Mouse (Mus musculus) heart, embryonic 11.5 days (tissue): ENCODE measurements around the gene Ahcy. TPM values are rescaled to one million over a fixed set of nuclear protein-coding genes. Genes with fewer than 3 reads are reported as not detected.

Source experiments
- ATAC-seq: fragments of 200-750 bp; cut with Nextera tagmentation; replicated peaks from 2 replicates; pipeline ENCODE4 v1.8.0; 2017; ENCODE audit warnings: moderate library complexity; ENCODE audit not compliant: insufficient number of reproducible peaks, low FRiP score, low TSS enrichment
- H3K27ac ChIP-seq: fragments of 300-500 bp; sonication (generic); 2 replicates; pipeline ENCODE4 v1.5.1; 2014; ENCODE audit warnings: mild to moderate bottlenecking, low read depth, low read length
- H3K27me3 ChIP-seq: fragments of 300-500 bp; sonication (generic); 2 replicates; pipeline ENCODE4 v1.6.1; 2014; ENCODE audit warnings: mild to moderate bottlenecking, low read length, mixed read lengths; ENCODE audit not compliant: control insufficient read depth, insufficient read depth
- H3K36me3 ChIP-seq: fragments of 300-500 bp; sonication (generic); 2 replicates; pipeline ENCODE4 v1.6.1; 2014; ENCODE audit warnings: mild to moderate bottlenecking, low read length, moderate library complexity, mixed read lengths; ENCODE audit not compliant: control insufficient read depth, insufficient read depth
- H3K4me1 ChIP-seq: fragments of 300-500 bp; sonication (generic); 2 replicates; pipeline ENCODE4 v1.6.1; 2014; ENCODE audit warnings: low read length; ENCODE audit not compliant: control insufficient read depth, insufficient read depth
- H3K4me2 ChIP-seq: fragments of 300-500 bp; sonication (generic); 2 replicates; pipeline ENCODE4 v1.6.1; 2014; ENCODE audit warnings: mild to moderate bottlenecking, moderate library complexity
- H3K4me3 ChIP-seq: fragments of 300-500 bp; sonication (generic); 2 replicates; pipeline ENCODE4 v1.5.1; 2014; ENCODE audit warnings: low read depth, low read length
- H3K9ac ChIP-seq: fragments of 300-500 bp; sonication (generic); 2 replicates; pipeline ENCODE4 v1.6.1; 2014; ENCODE audit warnings: mild to moderate bottlenecking, low read depth, low read length, moderate library complexity
- H3K9me3 ChIP-seq: fragments of 300-500 bp; sonication (generic); replicated peaks from 2 replicates; pipeline ENCODE4 v1.6.1; 2016; ENCODE audit warnings: low read length; ENCODE audit not compliant: control insufficient read depth
- WGBS: fragments of 180-500 bp; shearing (Covaris S2); extraction: QIAGEN DNeasy Blood & Tissue Kit; methylation state at CpG from one replicate; pipeline ENCODE4 v1.1.7; 2014; ENCODE audit not compliant: insufficient replicate concordance; 5-methylcytosine and 5-hydroxymethylcytosine counted together
- polyA plus RNA-seq: library from polyadenylated mRNA; unstranded; fragments of >200 nt; fragmentation: Nextera tagmentation; extraction: Ambion mirVana; gene quantifications from 2 replicates; pipeline ENCODE4 v1.2.1, GENCODE M21; 2014

Gene Ahcy
- polyA plus RNA-seq, 1 experiment from 2014 or later = 59.0 TPM

DNA sequence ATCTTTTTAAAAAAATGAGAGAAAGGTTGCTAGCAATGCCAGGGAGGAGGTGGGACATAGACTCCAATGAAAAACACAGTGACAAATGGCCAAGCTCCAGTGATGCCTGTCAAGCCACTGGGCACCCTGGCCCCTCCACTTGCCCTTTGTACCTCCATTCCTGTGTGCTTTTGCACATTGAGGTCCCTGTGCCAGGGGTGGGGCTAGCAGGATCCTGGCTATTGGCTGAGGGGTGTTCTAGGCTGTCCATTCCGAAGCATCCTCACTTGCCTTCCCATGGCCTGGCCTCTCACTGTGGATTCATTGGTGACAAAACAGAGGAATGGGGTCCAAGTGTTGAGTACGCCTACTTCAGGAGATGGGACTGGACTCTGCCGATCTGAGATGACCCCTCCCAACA, 6.8 kb upstream of the Ahcy start:
- H3K4me3 ChIP-seq = no peak overlapping the region
- H3K27ac ChIP-seq = no peak overlapping the region
- no peaks in the 10 kb centered on the region for H3K27me3 ChIP-seq

DNA sequence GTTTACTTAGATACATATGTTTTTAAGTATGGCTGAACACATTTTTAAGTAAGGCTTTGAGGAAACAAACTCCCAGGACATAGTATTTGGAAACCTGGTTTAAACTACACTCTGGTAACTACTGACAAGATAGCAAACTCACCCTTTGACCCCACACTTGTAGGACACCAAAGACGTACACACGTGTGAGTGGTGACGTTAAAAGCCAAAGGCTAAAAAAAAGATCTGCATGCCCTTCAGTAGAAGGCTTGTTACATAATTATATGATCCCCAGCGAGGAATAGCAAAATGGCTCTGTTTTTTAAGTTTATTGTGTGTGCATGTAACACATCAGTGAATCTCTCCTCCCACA, 5.9 kb upstream of the Ahcy start:
- Histone ChIP-seq H3K4me2 (no peak overlapping the region), H3K4me1 (peaks cover 3% of the 10 kb centered on the region), H3K27me3 (no peaks in the 10 kb centered on the region), H3K9ac (no peak overlapping the region), H3K4me3 (no peak overlapping the region), H3K9me3 (no peaks in the 10 kb centered on the region), H3K27ac (no peak overlapping the region), H3K36me3 (no peaks in the 10 kb centered on the region)
- 61% methylated on average over 4 of the region's 4 CpGs for WGBS
- no peak for ATAC-seq

More for the DNA sequence above, 6.8 kb upstream of the Ahcy start:
- Histone ChIP-seq H3K9me3 (no peaks in the 10 kb centered on the region), H3K4me1 (no peaks in the 10 kb centered on the region), H3K36me3 (no peaks in the 10 kb centered on the region), H3K4me2 (no peak overlapping the region), H3K9ac (no peak overlapping the region)
- WGBS = 87% methylated on average over 3 of the region's 3 CpGs
- no peak for ATAC-seq

- Histone ChIP-seq H3K9me3 (no peaks in the 10 kb centered on the region), H3K27ac (no peak overlapping the region), H3K36me3 (no peaks in the 10 kb centered on the region), H3K9ac (no peak overlapping the region), H3K4me1 (peaks cover 6% of the 10 kb centered on the region), H3K4me2 (no peak overlapping the region), H3K4me3 (no peak overlapping the region), H3K27me3 (no peaks in the 10 kb centered on the region)
- ATAC-seq = no peak
- 45% methylated on average over 7 of the region's 7 CpGs for WGBS
Measured at GRCm38 (mm10) chr2:155079500-155080178, 5.3 kb upstream of the Ahcy start.

- Histone ChIP-seq H3K4me3 (no peak overlapping the region), H3K36me3 (no peaks in the 10 kb centered on the region), H3K4me2 (no peak overlapping the region), H3K9me3 (no peaks in the 10 kb centered on the region), H3K27me3 (no peaks in the 10 kb centered on the region), H3K27ac (no peak overlapping the region), H3K4me1 (peaks cover 12% of the 10 kb centered on the region), H3K9ac (no peak overlapping the region)
- ATAC-seq = no peak
- WGBS = 57% methylated on average over 6 of the region's 6 CpGs
Measured at GRCm38 (mm10) chr2:155075649-155076048, 1.4 kb upstream of the Ahcy start.

GRCm38 (mm10) chr2:155074766-155075330, 551 bp upstream of the Ahcy start:
- H3K27me3 ChIP-seq = no peaks in the 10 kb centered on the region
- H3K27ac ChIP-seq = peak overlapping the region; percentile 72
- peak overlapping the region; percentile 91 for H3K9ac ChIP-seq
- H3K4me2 ChIP-seq = peak overlapping the region; percentile 77
- peaks cover 12% of the 10 kb centered on the region for H3K4me1 ChIP-seq
- no peaks in the 10 kb centered on the region for H3K36me3 ChIP-seq
- H3K4me3 ChIP-seq = peak overlapping the region; percentile 74
- no peaks in the 10 kb centered on the region for H3K9me3 ChIP-seq
- ATAC-seq = no peak
- WGBS = 10% methylated on average over 12 of the region's 12 CpGs

DNA sequence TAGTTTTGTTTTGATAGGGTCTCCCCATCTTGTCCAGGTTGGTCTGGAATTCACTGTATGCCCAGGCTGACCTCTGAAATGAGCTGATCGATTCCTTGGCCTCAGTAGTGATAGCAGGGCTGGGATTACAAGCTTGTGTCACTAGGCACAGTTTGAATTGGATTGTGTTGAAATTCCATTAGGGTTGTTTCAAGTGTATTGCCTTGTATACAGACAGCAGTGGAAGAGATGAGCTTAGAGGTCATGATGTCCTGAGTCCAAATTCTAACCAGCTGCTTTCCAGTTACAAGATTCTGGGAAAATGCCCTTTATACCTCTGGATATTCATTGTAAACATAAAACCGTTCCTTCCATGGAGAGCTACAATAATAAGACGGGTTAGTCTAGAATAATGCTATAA, 950 bp downstream of the Ahcy start:
- peaks cover 2% of the 10 kb centered on the region; the same call in 1 of the 2 replicates for H3K36me3 ChIP-seq
- peak overlapping the region; percentile 74 for H3K4me3 ChIP-seq
- H3K27ac ChIP-seq = peak overlapping the region; percentile 72; the same call in 1 of the 2 replicates
- ATAC-seq = no peak
- H3K4me1 ChIP-seq = peaks cover 12% of the 10 kb centered on the region
- no peaks in the 10 kb centered on the region for H3K9me3 ChIP-seq
- H3K4me2 ChIP-seq = peak overlapping the region; percentile 77
- 24% methylated on average over 3 of the region's 3 CpGs for WGBS
- peak overlapping the region; percentile 91 for H3K9ac ChIP-seq
- H3K27me3 ChIP-seq = no peaks in the 10 kb centered on the region

DNA sequence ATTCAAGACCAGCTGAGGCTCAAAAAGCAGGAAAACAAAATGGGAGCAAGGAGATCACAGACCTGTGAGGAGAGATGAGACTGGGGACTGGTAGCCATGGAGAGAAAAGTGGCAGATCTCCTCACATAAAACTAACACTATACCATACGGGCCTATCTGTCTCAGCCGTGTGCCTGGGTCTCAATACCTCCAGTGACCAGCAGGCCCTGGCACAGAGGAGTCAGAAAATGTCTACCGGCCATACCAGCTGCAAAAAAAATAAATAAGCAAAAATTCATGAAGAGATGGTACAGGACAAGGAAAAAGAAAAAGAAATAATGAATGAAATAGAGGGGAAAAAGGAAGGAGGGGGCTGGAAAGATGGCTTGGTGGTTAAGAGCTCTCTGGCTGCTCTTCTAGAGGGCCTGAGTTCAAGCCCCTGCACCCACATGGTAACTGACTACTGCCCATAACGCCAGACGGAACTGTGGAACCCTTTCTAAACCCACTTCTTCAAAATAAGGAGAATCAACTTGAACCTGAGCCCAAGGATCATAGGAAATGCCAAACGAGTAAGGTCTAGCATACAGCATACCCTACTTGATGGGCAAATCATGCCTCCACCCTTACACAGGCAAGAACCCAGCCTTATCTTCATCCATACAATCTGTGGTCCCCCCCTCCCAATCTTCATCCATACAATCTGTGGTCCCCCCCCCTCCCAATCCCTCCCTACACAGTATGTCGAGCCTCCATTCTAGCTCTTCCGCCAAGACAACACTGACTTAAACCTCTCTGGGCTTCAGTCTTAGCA, 1.7 kb downstream of the Ahcy start:
- 86% methylated on average over 8 of the region's 8 CpGs for WGBS
- no peak overlapping the region for H3K27ac ChIP-seq
- no peak overlapping the region for H3K9ac ChIP-seq
- peak overlapping the region; percentile 77 for H3K4me2 ChIP-seq
- peaks cover 10% of the 10 kb centered on the region; the same call in 1 of the 2 replicates for H3K36me3 ChIP-seq
- peaks cover 12% of the 10 kb centered on the region for H3K4me1 ChIP-seq
- no peak for ATAC-seq
- no peaks in the 10 kb centered on the region for H3K9me3 ChIP-seq
- H3K4me3 ChIP-seq = peak overlapping the region; percentile 74; the same call in 1 of the 2 replicates
- no peaks in the 10 kb centered on the region for H3K27me3 ChIP-seq

DNA sequence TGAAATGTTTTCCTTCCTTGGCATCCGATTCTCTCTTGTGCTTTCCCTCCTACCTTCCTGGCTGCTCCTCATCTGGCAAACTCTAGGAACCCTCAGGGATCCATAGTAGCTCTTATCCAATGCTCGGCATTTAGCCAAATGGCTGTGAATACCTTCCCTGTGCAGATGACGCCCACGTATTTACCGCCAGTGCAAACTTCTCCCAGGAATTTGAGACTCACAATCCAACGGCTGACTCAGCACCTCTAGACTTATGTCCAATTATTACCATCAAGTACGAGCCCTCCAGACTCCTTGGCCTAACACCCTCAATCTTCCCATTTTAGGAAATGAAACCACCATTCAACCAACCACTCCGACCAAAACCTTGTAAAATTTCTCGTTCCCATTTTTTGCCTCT, 3.3 kb downstream of the Ahcy start:
- 82% methylated on average over 9 of the region's 9 CpGs for WGBS
- no peaks in the 10 kb centered on the region for H3K27me3 ChIP-seq
- H3K9me3 ChIP-seq = no peaks in the 10 kb centered on the region
- H3K9ac ChIP-seq = no peak overlapping the region
- peaks cover 12% of the 10 kb centered on the region for H3K4me1 ChIP-seq
- H3K4me3 ChIP-seq = no peak overlapping the region
- no peak for ATAC-seq
- H3K27ac ChIP-seq = no peak overlapping the region
- H3K36me3 ChIP-seq = peaks cover 21% of the 10 kb centered on the region; the same call in 1 of the 2 replicates
- no peak overlapping the region for H3K4me2 ChIP-seq
